Mouse (Mus musculus): Measurements from ENCODE around the gene Adam15. TPM values are rescaled to one million over a fixed set of nuclear protein-coding genes. Genes with fewer than 3 reads are reported as not detected.

Gene Adam15
- polyA plus RNA-seq (2012; rRNA removed), result 38.7 and 49.6 TPM in 2 replicates

GRCm38 (mm10) chr3:89349869-89350501, at the start of gene Adam15:
TSS of gene Adam15 (minus strand) at chr3:89349996.
- WGBS, result 1% methylated on average over 59 of the region's 59 CpGs
- Histone ChIP-seq H3K36me3 (ENCODE audit: control insufficient read depth, insufficient read depth, low read length) (no peaks in the 10 kb centered on the region), H3K4me1 (replicated peaks; ENCODE audit: control insufficient read depth, insufficient read depth, low read length) (peaks cover 17% of the 10 kb centered on the region), H3K4me3 (ENCODE audit: control insufficient read depth, insufficient read depth, low read length) (peak within 1 kb of the TSS; percentile 47), H3K27ac (ENCODE audit: control insufficient read depth, insufficient read depth, low read length) (no peak within 1 kb of the TSS), H3K27me3 (ENCODE audit: control insufficient read depth, insufficient read depth, low read length) (no peaks in the 10 kb centered on the region; the same call in 1 of the 2 replicates)
- peak; percentile 84 for DNase-seq
- TF ChIP-seq CTCF (IDR thresholded peaks at IDR 0.05; ENCODE audit: borderline replicate concordance, control insufficient read depth, extremely low read depth, insufficient read depth, low read length, poor library complexity) (peak; percentile 27; the same call in 1 of the 2 replicates), POLR2A (IDR thresholded peaks at IDR 0.05; ENCODE audit: control insufficient read depth, extremely low read depth, insufficient read depth, low read length, poor library complexity) (no peak)

DNA sequence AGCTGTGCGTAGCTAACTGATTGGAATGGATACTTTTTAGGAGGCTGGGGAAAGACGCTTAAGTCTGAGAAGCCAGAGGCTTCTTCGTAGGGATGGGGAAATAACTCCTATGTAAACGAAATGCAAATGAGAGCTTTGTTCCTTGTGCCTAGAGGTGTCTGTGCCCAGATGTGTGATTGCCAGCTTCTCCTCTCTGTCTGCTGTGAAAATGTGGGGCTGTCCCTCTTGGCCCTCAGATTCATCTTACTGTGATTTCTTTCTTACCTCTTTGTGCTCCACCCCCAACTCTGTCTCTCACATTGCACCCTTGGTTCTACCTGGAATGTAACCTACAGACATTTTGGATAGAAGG, 46.8 kb upstream of the Adam15 start:
- no peak overlapping the region for H3K27ac ChIP-seq (ENCODE audit: control insufficient read depth, insufficient read depth, low read length)
- DNase-seq, result no peak
- TF ChIP-seq CTCF (IDR thresholded peaks at IDR 0.05; ENCODE audit: borderline replicate concordance, control insufficient read depth, extremely low read depth, insufficient read depth, low read length, poor library complexity) (no peak), POLR2A (IDR thresholded peaks at IDR 0.05; ENCODE audit: control insufficient read depth, extremely low read depth, insufficient read depth, low read length, poor library complexity) (no peak)
- peaks cover 13% of the 10 kb centered on the region for H3K27me3 ChIP-seq (ENCODE audit: control insufficient read depth, insufficient read depth, low read length)
- H3K36me3 ChIP-seq (ENCODE audit: control insufficient read depth, insufficient read depth, low read length), result no peaks in the 10 kb centered on the region
- peaks cover 25% of the 10 kb centered on the region for H3K4me1 ChIP-seq (replicated peaks; ENCODE audit: control insufficient read depth, insufficient read depth, low read length)
- WGBS, result 5% methylated on average over 4 of the region's 4 CpGs
- no peak overlapping the region for H3K4me3 ChIP-seq (ENCODE audit: control insufficient read depth, insufficient read depth, low read length)

- DNase-seq, result peak; percentile 79
- Histone ChIP-seq H3K27ac (ENCODE audit: control insufficient read depth, insufficient read depth, low read length) (no peak overlapping the region), H3K4me1 (replicated peaks; ENCODE audit: control insufficient read depth, insufficient read depth, low read length) (peaks cover 31% of the 10 kb centered on the region), H3K36me3 (ENCODE audit: control insufficient read depth, insufficient read depth, low read length) (no peaks in the 10 kb centered on the region), H3K27me3 (ENCODE audit: control insufficient read depth, insufficient read depth, low read length) (peaks cover 13% of the 10 kb centered on the region), H3K4me3 (ENCODE audit: control insufficient read depth, insufficient read depth, low read length) (no peak overlapping the region; the same call in 1 of the 2 replicates)
- peak; percentile 89 for TF ChIP-seq CTCF (IDR thresholded peaks at IDR 0.05; ENCODE audit: borderline replicate concordance, control insufficient read depth, extremely low read depth, insufficient read depth, low read length, poor library complexity)
- no peak for TF ChIP-seq POLR2A (IDR thresholded peaks at IDR 0.05; ENCODE audit: control insufficient read depth, extremely low read depth, insufficient read depth, low read length, poor library complexity)
- WGBS, result under 1% methylated on average over 43 of the region's 44 CpGs
These were observed 46.2 kb upstream of the Adam15 start for GRCm38 (mm10) chr3:89395806-89396653.

- 10% methylated on average over 10 of the region's 10 CpGs for WGBS
- TF ChIP-seq POLR2A (IDR thresholded peaks at IDR 0.05; ENCODE audit: control insufficient read depth, extremely low read depth, insufficient read depth, low read length, poor library complexity) (no peak), CTCF (IDR thresholded peaks at IDR 0.05; ENCODE audit: borderline replicate concordance, control insufficient read depth, extremely low read depth, insufficient read depth, low read length, poor library complexity) (no peak)
- peaks cover 36% of the 10 kb centered on the region for H3K4me1 ChIP-seq (replicated peaks; ENCODE audit: control insufficient read depth, insufficient read depth, low read length)
These were observed 45.6 kb upstream of the Adam15 start for GRCm38 (mm10) chr3:89395419-89395805.

DNA sequence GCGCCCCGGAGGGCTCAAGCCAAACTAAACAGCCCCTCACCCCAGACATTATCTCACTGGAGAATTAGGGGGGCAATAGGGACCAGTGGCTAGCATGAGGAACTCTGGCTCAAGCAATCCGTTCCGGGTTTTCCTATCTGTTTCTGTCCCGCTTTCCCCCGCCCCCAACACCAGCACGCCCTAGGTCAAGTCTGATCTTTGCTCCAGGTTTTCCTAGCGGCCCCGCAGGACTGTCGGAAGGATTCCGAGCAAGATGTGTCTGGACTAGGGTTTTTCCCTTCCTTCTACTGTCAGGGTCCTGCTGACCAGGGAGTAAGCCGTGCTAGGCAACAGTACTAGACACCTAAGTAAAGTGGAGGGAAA, 45.1 kb upstream of the Adam15 start:
- 2% methylated on average over 12 of the region's 12 CpGs for WGBS
- Histone ChIP-seq H3K27me3 (ENCODE audit: control insufficient read depth, insufficient read depth, low read length) (peaks cover 13% of the 10 kb centered on the region), H3K4me3 (ENCODE audit: control insufficient read depth, insufficient read depth, low read length) (peak overlapping the region; percentile 16), H3K27ac (ENCODE audit: control insufficient read depth, insufficient read depth, low read length) (no peak overlapping the region), H3K36me3 (ENCODE audit: control insufficient read depth, insufficient read depth, low read length) (no peaks in the 10 kb centered on the region), H3K4me1 (replicated peaks; ENCODE audit: control insufficient read depth, insufficient read depth, low read length) (peaks cover 41% of the 10 kb centered on the region)
- peak; percentile 18 for DNase-seq
- TF ChIP-seq POLR2A (IDR thresholded peaks at IDR 0.05; ENCODE audit: control insufficient read depth, extremely low read depth, insufficient read depth, low read length, poor library complexity) (no peak), CTCF (IDR thresholded peaks at IDR 0.05; ENCODE audit: borderline replicate concordance, control insufficient read depth, extremely low read depth, insufficient read depth, low read length, poor library complexity) (no peak)

More at GRCm38 (mm10) chr3:89395419-89395805, 45.6 kb upstream of the Adam15 start:
- no peaks in the 10 kb centered on the region for H3K36me3 ChIP-seq (ENCODE audit: control insufficient read depth, insufficient read depth, low read length)
- no peak for DNase-seq
- no peak overlapping the region for H3K4me3 ChIP-seq (ENCODE audit: control insufficient read depth, insufficient read depth, low read length)
- no peak overlapping the region for H3K27ac ChIP-seq (ENCODE audit: control insufficient read depth, insufficient read depth, low read length)
- H3K27me3 ChIP-seq (ENCODE audit: control insufficient read depth, insufficient read depth, low read length), result peaks cover 13% of the 10 kb centered on the region

GRCm38 (mm10) chr3:89394006-89394893, 44.5 kb upstream of the Adam15 start, which contains the start of gene Zbtb7b:
TSS of gene Zbtb7b (minus strand) at chr3:89394776.
- TF ChIP-seq POLR2A (IDR thresholded peaks at IDR 0.05; ENCODE audit: control insufficient read depth, extremely low read depth, insufficient read depth, low read length, poor library complexity), result no peak
- no peak for TF ChIP-seq CTCF (IDR thresholded peaks at IDR 0.05; ENCODE audit: borderline replicate concordance, control insufficient read depth, extremely low read depth, insufficient read depth, low read length, poor library complexity)
- peak; percentile 29 for DNase-seq
- no peaks in the 10 kb centered on the region for H3K36me3 ChIP-seq (ENCODE audit: control insufficient read depth, insufficient read depth, low read length)
- H3K4me1 ChIP-seq (replicated peaks; ENCODE audit: control insufficient read depth, insufficient read depth, low read length), result peaks cover 48% of the 10 kb centered on the region
- peak within 1 kb of the TSS; percentile 46 for H3K4me3 ChIP-seq (ENCODE audit: control insufficient read depth, insufficient read depth, low read length)
- H3K27me3 ChIP-seq (ENCODE audit: control insufficient read depth, insufficient read depth, low read length), result peaks cover 13% of the 10 kb centered on the region
- WGBS, result 1% methylated on average over 42 of the region's 42 CpGs
- H3K27ac ChIP-seq (ENCODE audit: control insufficient read depth, insufficient read depth, low read length), result peak within 1 kb of the TSS; percentile 59

Measured in thymus, adult 2 months (tissue).